Mouse (Mus musculus): ENCODE data around the gene Tec.

DNA sequence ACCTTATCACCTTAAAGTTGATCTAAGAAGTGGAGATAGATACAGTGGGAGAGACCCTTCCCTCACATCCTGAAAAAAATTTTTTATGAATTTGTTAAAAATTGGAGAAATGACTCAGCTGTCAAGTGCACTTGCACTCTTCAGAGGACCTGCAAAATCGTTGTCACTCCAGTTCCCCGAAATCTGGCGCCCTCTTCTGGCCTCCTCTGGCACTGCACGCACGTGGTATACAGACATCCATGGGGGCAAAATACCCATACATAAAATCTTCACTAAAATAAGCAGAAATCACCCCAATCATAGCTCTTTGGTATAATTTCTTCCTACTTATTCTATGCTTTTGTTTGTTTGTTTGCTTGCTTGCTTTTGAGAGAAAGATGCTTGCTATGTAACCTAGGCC lies 25.7 kb upstream of the Tec start:
- TF ChIP-seq CTCF (IDR thresholded peaks at IDR 0.05; ENCODE audit: extremely low read depth, insufficient read depth, insufficient read length, insufficient replicate concordance), result peak; percentile 47; the same call in 1 of the 2 replicates
- no peak for TF ChIP-seq POLR2A (IDR thresholded peaks at IDR 0.05; ENCODE audit: low read depth, low read length)
